Mouse (Mus musculus) thymus, adult 2 months (tissue): Measurements from ENCODE around the gene Ntsr1.

Experiments used
- CTCF ChIP-seq: fragments of 200-500 bp; IDR thresholded peaks from 2 replicates; pipeline ENCODE4 v1.5.1; 2012; ENCODE audit warnings: mild to moderate bottlenecking, control low read depth, low read length, moderate library complexity, borderline replicate concordance; ENCODE audit not compliant: control insufficient read depth, poor library complexity, insufficient read depth; ENCODE audit errors: extremely low read depth
- POLR2A ChIP-seq: fragments of 200-500 bp; IDR thresholded peaks from 2 replicates; pipeline ENCODE4 v1.6.1; 2012; ENCODE audit warnings: mild to moderate bottlenecking, low read length, control low read depth, moderate library complexity; ENCODE audit not compliant: control insufficient read depth, poor library complexity, insufficient read depth; ENCODE audit errors: extremely low read depth

- no peak for TF ChIP-seq POLR2A
- TF ChIP-seq CTCF, result no peak
Measured at GRCm38 (mm10) chr2:180533237-180533636, 33.5 kb downstream of the Ntsr1 start.
